Mouse (Mus musculus): ENCODE data around the gene Fry. TPM values are rescaled to one million over a fixed set of nuclear protein-coding genes. Genes with fewer than 3 reads are reported as not detected.

Fry gene
- polyA plus RNA-seq, 1 experiment from 2014 or later: 2.4 TPM

DNA sequence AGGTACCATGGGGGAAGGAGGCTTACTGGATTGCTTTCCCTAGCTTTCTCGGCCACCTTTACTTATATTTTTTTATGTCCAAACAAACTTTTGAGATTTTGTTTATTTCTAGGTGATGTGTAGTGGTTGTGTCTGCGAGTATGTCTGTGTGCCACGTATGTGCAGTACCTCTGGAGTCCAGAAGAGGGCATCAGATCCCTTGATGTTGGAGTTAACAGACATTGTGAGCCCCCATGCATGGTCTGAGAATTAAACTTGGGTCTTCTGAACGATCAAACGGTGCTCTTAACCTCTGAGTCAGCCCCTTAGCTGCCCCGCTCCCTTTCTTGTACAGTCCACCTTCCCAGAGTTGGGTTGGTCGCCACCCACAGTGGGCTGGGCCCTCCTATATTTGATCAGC lies 4.4 kb upstream of the Fry start:
- H3K27me3 ChIP-seq: no peaks in the 10 kb centered on the region
- H3K27ac ChIP-seq: no peak overlapping the region
- 53% methylated on average over 7 of the region's 7 CpGs for WGBS (ENCODE audit: insufficient replicate concordance)
- peaks cover 31% of the 10 kb centered on the region for H3K4me1 ChIP-seq (replicated peaks)
- H3K4me2 ChIP-seq: no peak overlapping the region
- no peak for ATAC-seq (ENCODE audit: low read depth)
- H3K9me3 ChIP-seq (replicated peaks): peaks cover 7% of the 10 kb centered on the region; the same call in 1 of the 2 replicates
- no peak overlapping the region for H3K4me3 ChIP-seq (replicated peaks)
- H3K36me3 ChIP-seq: no peaks in the 10 kb centered on the region
- no peak overlapping the region for H3K9ac ChIP-seq
- DNase-seq: no peak

DNA sequence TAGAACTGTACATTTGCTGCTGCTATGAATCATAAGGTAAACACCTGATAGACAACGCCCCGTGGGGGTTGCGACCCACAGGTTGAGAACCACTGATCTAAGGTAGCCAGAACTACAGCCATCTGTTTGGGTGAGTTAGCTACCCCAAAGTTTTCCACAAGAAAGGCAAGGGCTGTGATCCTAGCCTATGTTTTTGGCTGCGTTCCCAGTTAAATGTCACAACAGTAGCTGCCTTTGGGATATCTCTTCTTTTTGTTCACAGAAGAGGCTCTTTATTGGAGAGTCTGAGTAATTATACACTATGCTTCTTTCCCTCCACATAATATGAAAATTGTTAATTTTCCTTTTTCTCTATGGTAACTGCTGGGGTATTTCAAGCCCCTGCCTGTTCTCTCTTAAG lies 3.7 kb upstream of the Fry start:
- ATAC-seq (ENCODE audit: low read depth) (no peak), DNase-seq (no peak)
- peak overlapping the region; percentile 58; the same call in 1 of the 2 replicates for H3K4me2 ChIP-seq
- no peak overlapping the region for H3K9ac ChIP-seq
- peaks cover 7% of the 10 kb centered on the region; the same call in 1 of the 2 replicates for H3K9me3 ChIP-seq (replicated peaks)
- peaks cover 37% of the 10 kb centered on the region for H3K4me1 ChIP-seq (replicated peaks)
- H3K4me3 ChIP-seq (replicated peaks): no peak overlapping the region
- H3K27me3 ChIP-seq: no peaks in the 10 kb centered on the region
- WGBS (ENCODE audit: insufficient replicate concordance): 79% methylated on average over 4 of the region's 4 CpGs
- no peaks in the 10 kb centered on the region for H3K36me3 ChIP-seq
- no peak overlapping the region for H3K27ac ChIP-seq

DNA sequence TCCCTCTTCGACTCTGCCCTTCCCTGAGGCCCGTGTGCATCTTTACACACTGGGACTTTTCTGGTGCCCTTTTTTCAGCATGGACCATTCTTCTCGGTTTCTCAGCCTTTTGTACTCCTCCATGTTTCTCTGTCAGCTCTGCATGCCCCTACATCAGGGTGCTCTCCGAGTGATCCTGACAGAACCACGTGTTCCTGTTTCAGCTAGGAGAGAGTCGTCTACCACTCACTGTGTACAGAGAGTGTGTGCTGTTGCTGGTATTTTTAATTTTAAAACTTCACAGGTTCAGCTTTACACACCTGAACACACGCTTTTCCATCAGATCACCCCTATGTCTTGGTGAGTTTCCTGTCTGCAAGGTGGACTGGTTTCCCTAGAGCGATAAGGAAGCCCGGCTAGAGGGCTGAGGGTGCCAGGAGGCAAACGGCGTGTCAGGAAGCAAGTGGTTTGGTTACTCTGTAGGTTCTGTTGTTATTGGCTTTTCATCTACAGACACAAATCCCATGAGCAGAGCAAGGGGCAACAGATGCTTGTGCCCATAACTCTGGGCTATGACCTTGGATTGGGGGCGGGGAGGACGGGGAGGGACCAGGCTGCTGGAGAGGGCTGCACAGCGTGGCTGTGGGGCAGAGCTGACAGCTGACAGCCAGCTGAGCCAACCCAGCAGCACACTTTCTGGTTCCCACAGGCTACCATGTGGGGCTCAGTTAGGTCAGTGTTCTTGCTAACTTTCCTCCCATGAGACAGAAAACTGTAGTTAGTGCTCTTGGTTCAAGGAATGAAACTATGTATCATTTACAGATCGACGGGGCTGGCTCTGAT lies 3.0 kb upstream of the Fry start:
- Histone ChIP-seq H3K9ac (peak overlapping the region; percentile 26; the same call in 1 of the 2 replicates), H3K36me3 (no peaks in the 10 kb centered on the region), H3K4me3 (replicated peaks) (peak overlapping the region; percentile 28; the same call in 1 of the 2 replicates), H3K27ac (no peak overlapping the region), H3K9me3 (replicated peaks) (peaks cover 7% of the 10 kb centered on the region; the same call in 1 of the 2 replicates), H3K4me1 (replicated peaks) (peaks cover 37% of the 10 kb centered on the region), H3K4me2 (peak overlapping the region; percentile 58), H3K27me3 (no peaks in the 10 kb centered on the region)
- 40% methylated on average over 16 of the region's 16 CpGs for WGBS (ENCODE audit: insufficient replicate concordance)
- no peak for DNase-seq
- ATAC-seq (ENCODE audit: low read depth): no peak

DNA sequence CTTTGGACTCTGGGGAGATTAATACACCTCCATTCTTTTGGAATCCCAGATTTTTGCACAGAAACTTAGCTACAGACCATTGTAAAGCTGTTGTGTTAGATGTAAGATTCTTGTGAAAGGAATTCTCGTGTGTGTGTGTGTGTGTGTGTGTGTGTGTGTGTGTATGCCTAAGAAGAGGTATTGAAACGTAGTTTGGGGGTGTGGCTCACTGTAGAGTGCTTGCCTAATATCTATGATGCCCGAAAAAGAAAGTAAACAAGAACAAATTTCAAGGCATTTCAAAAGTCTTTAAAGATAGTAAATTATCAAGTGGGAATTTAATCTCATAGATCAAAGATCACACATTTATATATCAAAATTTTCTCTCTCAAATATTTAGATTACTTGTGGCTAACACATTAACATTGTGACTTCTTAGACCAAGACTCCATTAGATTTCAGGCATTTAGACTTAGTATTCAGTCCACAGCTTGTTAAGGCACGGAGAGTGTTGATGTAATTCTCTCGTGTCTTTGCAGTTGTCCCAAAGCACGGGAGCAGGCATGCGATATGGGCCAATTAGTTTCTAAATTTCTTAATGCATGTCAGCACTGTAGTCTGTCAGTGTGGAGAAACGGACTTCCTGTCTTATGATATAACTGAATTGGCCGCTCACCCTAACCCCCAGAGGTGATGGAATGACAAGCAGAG lies 2.1 kb upstream of the Fry start:
- Histone ChIP-seq H3K4me3 (replicated peaks) (no peak overlapping the region), H3K4me2 (peak overlapping the region; percentile 58; the same call in 1 of the 2 replicates)

DNA sequence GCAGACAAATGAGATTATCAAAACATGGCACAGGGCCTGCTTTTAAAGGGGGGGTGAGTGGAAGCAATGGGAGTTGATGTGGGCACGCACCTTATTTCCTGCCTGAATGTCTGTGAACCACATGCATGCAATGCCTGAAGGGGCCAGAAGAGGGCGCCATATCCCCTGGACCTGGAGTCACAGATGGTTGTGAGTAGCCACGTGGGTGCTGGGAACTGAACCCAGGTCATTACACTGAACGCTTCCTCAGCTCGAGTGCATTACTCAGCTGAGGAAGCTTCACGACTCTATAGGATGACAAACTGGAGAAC lies 1.6 kb upstream of the Fry start:
- DNase-seq (no peak), ATAC-seq (ENCODE audit: low read depth) (no peak)
- no peak overlapping the region for H3K4me2 ChIP-seq
- 78% methylated on average over 6 of the region's 6 CpGs for WGBS (ENCODE audit: insufficient replicate concordance)
- no peaks in the 10 kb centered on the region for H3K36me3 ChIP-seq
- no peak overlapping the region for H3K4me3 ChIP-seq (replicated peaks)
- no peaks in the 10 kb centered on the region for H3K27me3 ChIP-seq
- H3K9ac ChIP-seq: no peak overlapping the region
- H3K4me1 ChIP-seq (replicated peaks): peaks cover 37% of the 10 kb centered on the region
- no peak overlapping the region for H3K27ac ChIP-seq
- H3K9me3 ChIP-seq (replicated peaks): peaks cover 7% of the 10 kb centered on the region; the same call in 1 of the 2 replicates

More for the DNA sequence above, 2.1 kb upstream of the Fry start:
- H3K36me3 ChIP-seq: no peaks in the 10 kb centered on the region
- H3K9ac ChIP-seq: peak overlapping the region; percentile 26; the same call in 1 of the 2 replicates
- 66% methylated on average over 9 of the region's 9 CpGs for WGBS (ENCODE audit: insufficient replicate concordance)
- peaks cover 7% of the 10 kb centered on the region; the same call in 1 of the 2 replicates for H3K9me3 ChIP-seq (replicated peaks)
- DNase-seq (no peak), ATAC-seq (ENCODE audit: low read depth) (no peak)
- H3K27ac ChIP-seq: no peak overlapping the region
- no peaks in the 10 kb centered on the region for H3K27me3 ChIP-seq
- peaks cover 37% of the 10 kb centered on the region for H3K4me1 ChIP-seq (replicated peaks)

GRCm38 (mm10) chr5:150118124-150118454 lies 356 bp upstream of the Fry start:
- H3K27ac ChIP-seq: no peak overlapping the region
- DNase-seq (no peak), ATAC-seq (ENCODE audit: low read depth) (no peak)
- H3K27me3 ChIP-seq: no peaks in the 10 kb centered on the region
- WGBS (ENCODE audit: insufficient replicate concordance): 12% methylated on average over 8 of the region's 8 CpGs
- peak overlapping the region; percentile 23 for H3K9ac ChIP-seq
- H3K36me3 ChIP-seq: no peaks in the 10 kb centered on the region
- H3K4me2 ChIP-seq: peak overlapping the region; percentile 94
- peaks cover 7% of the 10 kb centered on the region; the same call in 1 of the 2 replicates for H3K9me3 ChIP-seq (replicated peaks)
- peak overlapping the region; percentile 74 for H3K4me3 ChIP-seq (replicated peaks)
- peaks cover 37% of the 10 kb centered on the region for H3K4me1 ChIP-seq (replicated peaks)

DNA sequence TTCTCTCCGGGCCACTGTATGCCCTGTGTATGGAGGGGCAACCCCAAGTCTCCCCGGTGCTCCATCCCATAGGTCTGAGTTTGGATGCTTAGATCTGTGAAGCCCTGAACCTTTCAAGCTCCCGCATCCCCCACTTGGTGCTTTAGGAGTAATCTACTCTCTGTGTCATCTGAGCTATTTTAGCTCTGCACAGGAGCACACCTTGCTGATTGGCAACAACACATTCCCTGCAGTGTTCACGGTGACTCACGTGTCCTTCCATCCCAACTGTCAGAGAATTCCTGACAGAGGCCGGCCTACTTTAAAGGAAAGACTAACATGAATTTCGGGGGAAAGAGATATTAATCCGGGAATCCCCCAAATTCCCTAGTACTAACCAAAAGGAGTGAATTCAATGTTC lies 2.2 kb downstream of the Fry start:
- H3K9me3 ChIP-seq (replicated peaks): peaks cover 7% of the 10 kb centered on the region; the same call in 1 of the 2 replicates
- DNase-seq (no peak), ATAC-seq (ENCODE audit: low read depth) (no peak)
- no peaks in the 10 kb centered on the region for H3K27me3 ChIP-seq
- H3K4me2 ChIP-seq: no peak overlapping the region
- WGBS (ENCODE audit: insufficient replicate concordance): 83% methylated on average over 8 of the region's 8 CpGs
- peaks cover 29% of the 10 kb centered on the region for H3K4me1 ChIP-seq (replicated peaks)
- no peak overlapping the region for H3K4me3 ChIP-seq (replicated peaks)
- H3K9ac ChIP-seq: no peak overlapping the region
- H3K27ac ChIP-seq: no peak overlapping the region
- no peaks in the 10 kb centered on the region; the same call in 1 of the 2 replicates for H3K36me3 ChIP-seq

GRCm38 (mm10) chr5:150122095-150122494 lies 3.6 kb downstream of the Fry start:
- Histone ChIP-seq H3K9me3 (replicated peaks) (peaks cover 3% of the 10 kb centered on the region; the same call in 1 of the 2 replicates), H3K27ac (no peak overlapping the region), H3K36me3 (no peaks in the 10 kb centered on the region; the same call in 1 of the 2 replicates), H3K4me1 (replicated peaks) (peaks cover 23% of the 10 kb centered on the region), H3K4me2 (no peak overlapping the region), H3K9ac (no peak overlapping the region), H3K27me3 (no peaks in the 10 kb centered on the region), H3K4me3 (replicated peaks) (no peak overlapping the region)
- DNase-seq (no peak), ATAC-seq (ENCODE audit: low read depth) (no peak)
- 58% methylated on average over 4 of the region's 4 CpGs for WGBS (ENCODE audit: insufficient replicate concordance)

GRCm38 (mm10) chr5:150122571-150122970 lies 4.1 kb downstream of the Fry start:
- no peak overlapping the region for H3K4me2 ChIP-seq
- H3K4me1 ChIP-seq (replicated peaks): peaks cover 18% of the 10 kb centered on the region
- H3K36me3 ChIP-seq: no peaks in the 10 kb centered on the region; the same call in 1 of the 2 replicates
- 74% methylated on average over 2 of the region's 2 CpGs for WGBS (ENCODE audit: insufficient replicate concordance)
- H3K9ac ChIP-seq: no peak overlapping the region
- no peaks in the 10 kb centered on the region for H3K9me3 ChIP-seq (replicated peaks)
- DNase-seq (no peak), ATAC-seq (ENCODE audit: low read depth) (no peak)
- no peak overlapping the region for H3K4me3 ChIP-seq (replicated peaks)
- H3K27me3 ChIP-seq: no peaks in the 10 kb centered on the region
- no peak overlapping the region for H3K27ac ChIP-seq

DNA sequence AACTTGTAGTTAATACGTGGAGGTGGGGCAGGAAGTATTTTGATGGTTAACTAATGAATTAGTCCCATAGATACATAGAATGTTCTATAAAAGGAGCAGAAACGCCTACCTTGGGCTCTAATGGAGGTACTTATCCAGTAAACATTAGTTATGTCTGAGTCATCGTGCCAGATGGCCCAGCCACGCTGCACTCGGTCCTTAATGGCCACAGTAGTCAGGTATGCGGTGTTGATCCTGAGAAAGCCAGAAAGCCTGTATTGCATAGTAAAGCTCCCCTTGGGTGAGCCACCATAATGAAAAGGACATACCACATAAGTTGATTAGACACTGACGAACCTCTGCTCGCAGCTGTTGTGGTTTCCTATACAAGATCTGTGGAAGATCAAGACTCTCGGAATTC lies 7.5 kb downstream of the Fry start:
- Histone ChIP-seq H3K27me3 (no peaks in the 10 kb centered on the region), H3K4me1 (replicated peaks) (no peaks in the 10 kb centered on the region; the same call in 1 of the 2 replicates), H3K27ac (no peak overlapping the region), H3K9me3 (replicated peaks) (no peaks in the 10 kb centered on the region), H3K4me3 (replicated peaks) (no peak overlapping the region), H3K9ac (no peak overlapping the region), H3K4me2 (no peak overlapping the region), H3K36me3 (no peaks in the 10 kb centered on the region; the same call in 1 of the 2 replicates)
- DNase-seq (no peak), ATAC-seq (ENCODE audit: low read depth) (no peak)
- 68% methylated on average over 9 of the region's 9 CpGs for WGBS (ENCODE audit: insufficient replicate concordance)

DNA sequence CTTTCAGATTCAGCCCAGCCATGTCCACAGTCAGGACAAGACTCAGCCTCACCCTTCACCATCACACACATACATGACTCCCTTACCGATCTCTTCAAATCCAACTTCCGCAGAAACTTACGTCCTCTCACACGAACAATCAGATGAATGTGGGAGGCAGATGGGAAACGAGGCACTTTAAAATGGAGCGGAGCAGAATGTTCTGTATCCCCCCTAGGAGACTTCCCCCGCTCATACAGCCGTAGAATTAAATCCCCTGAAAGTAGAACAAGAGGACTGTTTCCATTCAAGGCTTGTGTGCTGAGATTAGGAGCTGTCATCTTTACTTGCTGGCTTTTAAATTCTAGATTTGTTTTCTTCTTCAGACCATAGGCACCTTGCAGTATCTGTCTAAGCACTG lies 10.0 kb downstream of the Fry start:
- Histone ChIP-seq H3K4me1 (replicated peaks) (peaks cover 6% of the 10 kb centered on the region), H3K4me3 (replicated peaks) (no peak overlapping the region), H3K4me2 (no peak overlapping the region), H3K9me3 (replicated peaks) (no peaks in the 10 kb centered on the region), H3K27me3 (no peaks in the 10 kb centered on the region), H3K27ac (no peak overlapping the region), H3K9ac (no peak overlapping the region), H3K36me3 (no peaks in the 10 kb centered on the region; the same call in 1 of the 2 replicates)
- DNase-seq (no peak), ATAC-seq (ENCODE audit: low read depth) (no peak)
- 78% methylated on average over 8 of the region's 8 CpGs for WGBS (ENCODE audit: insufficient replicate concordance)

All from liver, embryonic 13.5 days (tissue).